Mouse (Mus musculus): ENCODE results near the gene Srsf3.

DNA sequence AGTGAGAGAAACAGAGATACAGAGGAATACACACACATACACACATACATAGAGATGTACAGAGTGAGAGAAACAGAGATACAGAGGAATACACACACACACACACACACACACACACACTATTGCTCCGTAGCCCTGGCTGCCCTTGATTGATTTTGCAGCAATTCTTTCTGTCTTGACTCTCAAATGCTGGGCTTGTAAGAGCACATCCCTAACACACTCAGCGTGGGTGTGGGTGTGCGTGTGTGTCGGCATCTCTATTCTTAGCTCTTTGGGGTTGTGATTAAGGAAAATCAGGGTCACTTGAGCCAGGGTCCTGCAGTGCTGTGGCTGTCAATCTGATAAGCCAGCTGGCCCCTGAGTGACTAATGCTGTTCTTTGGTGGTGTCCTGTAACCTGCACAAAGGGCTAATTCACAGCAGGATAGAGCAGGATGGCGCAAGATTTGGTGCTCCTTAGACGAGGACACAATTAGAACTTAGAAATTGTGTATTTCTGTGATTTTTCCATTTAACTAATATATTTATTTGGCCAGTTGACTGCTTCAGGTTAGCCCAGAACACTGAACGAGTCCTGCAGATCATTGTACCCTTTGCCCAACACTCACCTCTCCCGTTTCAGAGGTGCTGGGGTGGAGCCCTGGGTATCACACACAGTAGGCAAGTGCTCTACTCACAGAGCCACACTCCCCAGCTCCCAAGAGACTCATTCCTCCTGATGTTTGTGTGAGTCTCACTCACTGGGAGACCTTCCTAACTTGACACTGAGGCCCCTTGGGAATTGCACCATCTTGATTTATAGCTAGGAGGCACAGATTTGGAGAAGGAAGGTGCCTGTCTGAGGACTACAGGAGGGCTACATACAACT, 30.9 kb downstream of the Srsf3 start:
- TF ChIP-seq CTCF (conservative IDR thresholded peaks at IDR 0.05 in 1 of 2, IDR thresholded peaks at IDR 0.05 in 1 of 2; ENCODE audit: low read depth in 2 of 2, low read length in 2 of 2) (no peak), TBP (conservative IDR thresholded peaks at IDR 0.05; ENCODE audit: low read depth, low read length) (no peak), KAT2A (IDR thresholded peaks at IDR 0.05; ENCODE audit: insufficient replicate concordance, low read length) (no peak)
